Mouse (Mus musculus): ENCODE measurements around the gene Ifnz. TPM values are rescaled to one million over a fixed set of nuclear protein-coding genes. Genes with fewer than 3 reads are reported as not detected.

Gene Ifnz
- not detected for polyA plus RNA-seq (2017; shearing (Covaris generic))

DNA sequence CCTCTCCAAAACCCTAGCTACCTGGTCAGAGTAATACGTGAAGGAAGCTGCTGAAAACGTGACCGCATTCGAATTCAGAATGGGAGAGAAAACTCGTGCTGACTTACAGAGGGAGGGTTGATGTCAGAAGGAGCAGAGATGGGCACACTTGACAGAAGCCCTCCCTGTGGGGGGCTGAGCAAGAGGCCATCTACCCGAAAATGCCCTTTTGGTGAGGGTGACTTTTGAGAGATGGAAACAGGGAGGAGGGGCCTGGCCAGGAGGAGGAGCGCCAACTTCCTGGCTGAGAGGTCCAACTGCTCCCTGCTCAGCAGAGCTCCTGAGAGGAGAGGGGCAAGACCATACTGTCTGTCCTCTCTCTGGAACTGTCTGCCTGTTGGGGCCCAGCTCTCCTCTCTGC is at the start of gene Ifnz:
Gene Ifnz (plus strand): TSS at position 301 of the 400 bp plus-strand sequence.

DNA sequence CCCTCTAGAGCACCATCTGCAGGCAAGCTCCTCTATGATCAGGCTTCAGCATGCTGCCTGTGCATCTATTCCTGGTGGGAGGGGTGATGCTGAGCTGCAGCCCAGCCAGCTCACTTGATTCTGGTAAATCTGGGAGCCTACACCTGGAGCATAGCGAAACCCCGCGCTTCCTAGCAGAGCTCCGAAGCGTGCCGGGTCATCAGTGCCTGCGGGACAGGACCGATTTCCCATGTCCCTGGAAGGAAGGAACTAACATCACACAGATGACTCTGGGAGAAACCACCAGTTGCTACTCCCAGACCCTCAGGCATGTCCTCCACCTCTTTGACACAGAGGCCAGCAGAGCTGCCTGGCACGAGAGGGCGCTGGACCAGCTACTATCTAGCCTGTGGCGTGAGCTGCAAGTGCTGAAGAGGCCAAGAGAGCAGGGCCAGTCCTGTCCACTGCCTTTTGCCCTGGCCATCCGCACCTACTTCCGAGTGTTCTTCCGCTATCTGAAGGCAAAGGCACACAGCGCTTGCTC is 27.1 kb upstream of the Ifnz start, which contains the start of gene Gm13271:
Gene Gm13271 (plus strand): TSS at position 51 of the 523 bp plus-strand sequence.

DNA sequence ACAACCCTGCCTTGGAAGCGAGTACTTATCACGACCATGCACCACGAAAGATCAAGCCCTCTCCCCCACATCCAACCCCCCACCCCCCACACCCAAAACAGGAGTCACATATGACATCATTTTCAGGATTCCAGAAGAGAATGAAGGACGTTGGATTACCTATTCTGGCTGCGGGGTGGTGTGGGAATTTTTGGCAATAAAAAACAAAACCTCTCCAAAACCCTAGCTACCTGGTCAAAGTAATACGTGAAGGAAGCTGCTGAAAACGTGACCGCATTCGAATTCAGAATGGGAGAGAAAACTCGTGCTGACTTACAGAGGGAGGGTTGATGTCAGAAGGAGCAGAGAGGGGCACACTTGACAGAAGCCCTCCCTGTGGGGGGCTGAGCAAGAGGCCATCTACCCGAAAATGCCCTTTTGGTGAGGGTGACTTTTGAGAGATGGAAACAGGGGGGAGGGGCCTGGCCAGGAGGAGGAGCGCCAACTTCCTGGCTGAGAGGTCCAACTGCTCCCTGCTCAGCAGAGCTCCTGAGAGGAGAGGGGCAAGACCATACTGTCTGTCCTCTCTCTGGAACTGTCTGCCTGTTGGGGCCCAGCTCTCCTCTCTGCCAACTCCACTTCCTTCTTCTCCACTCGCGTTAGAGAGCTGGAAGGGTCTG is 22.2 kb upstream of the Ifnz start, which contains the start of gene Gm13283:
Gene Gm13283 (plus strand): TSS at position 510 of the 659 bp plus-strand sequence.

DNA sequence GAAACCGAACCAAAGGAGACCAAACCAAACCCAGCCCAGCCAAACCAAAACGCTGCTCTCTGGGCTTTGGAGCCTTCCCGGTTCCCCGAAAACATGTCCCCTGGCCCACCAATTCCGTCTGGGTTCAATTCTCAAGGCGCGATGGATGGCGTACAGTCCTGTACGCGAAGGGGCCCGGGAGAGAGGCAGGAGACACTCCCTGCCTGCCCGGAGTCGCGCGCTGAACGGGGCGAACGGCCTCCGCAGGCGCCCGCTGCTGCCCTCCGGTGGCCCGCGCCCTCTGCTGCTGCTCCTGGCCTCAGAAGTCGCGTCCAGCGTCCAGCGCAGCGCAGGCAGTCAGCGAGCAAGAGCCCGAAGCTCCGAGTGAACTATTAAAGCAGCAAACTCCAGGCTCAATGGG is 8.4 kb upstream of the Ifnz start, which contains the start of gene Gm13290:
Gene Gm13290 (plus strand): TSS at position 301 of the 400 bp plus-strand sequence.

DNA sequence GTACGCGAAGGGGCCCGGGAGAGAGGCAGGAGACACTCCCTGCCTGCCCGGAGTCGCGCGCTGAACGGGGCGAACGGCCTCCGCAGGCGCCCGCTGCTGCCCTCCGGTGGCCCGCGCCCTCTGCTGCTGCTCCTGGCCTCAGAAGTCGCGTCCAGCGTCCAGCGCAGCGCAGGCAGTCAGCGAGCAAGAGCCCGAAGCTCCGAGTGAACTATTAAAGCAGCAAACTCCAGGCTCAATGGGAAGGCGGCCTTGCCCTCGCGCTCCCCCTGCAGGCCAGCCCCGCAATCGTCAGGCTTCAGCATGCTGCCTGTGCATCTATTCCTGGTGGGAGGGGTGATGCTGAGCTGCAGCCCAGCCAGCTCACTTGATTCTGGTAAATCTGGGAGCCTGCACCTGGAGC is 5.3 kb upstream of the Ifnz start, which contains the start of gene Gm13289:
Gene Gm13289 (plus strand): TSS at position 301 of the 400 bp plus-strand sequence.

DNA sequence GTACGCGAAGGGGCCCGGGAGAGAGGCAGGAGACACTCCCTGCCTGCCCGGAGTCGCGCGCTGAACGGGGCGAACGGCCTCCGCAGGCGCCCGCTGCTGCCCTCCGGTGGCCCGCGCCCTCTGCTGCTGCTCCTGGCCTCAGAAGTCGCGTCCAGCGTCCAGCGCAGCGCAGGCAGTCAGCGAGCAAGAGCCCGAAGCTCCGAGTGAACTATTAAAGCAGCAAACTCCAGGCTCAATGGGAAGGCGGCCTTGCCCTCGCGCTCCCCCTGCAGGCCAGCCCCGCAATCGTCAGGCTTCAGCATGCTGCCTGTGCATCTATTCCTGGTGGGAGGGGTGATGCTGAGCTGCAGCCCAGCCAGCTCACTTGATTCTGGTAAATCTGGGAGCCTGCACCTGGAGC is 2.4 kb upstream of the Ifnz start, which contains the start of gene Gm13272:
Gene Gm13272 (plus strand): TSS at position 301 of the 400 bp plus-strand sequence.

DNA sequence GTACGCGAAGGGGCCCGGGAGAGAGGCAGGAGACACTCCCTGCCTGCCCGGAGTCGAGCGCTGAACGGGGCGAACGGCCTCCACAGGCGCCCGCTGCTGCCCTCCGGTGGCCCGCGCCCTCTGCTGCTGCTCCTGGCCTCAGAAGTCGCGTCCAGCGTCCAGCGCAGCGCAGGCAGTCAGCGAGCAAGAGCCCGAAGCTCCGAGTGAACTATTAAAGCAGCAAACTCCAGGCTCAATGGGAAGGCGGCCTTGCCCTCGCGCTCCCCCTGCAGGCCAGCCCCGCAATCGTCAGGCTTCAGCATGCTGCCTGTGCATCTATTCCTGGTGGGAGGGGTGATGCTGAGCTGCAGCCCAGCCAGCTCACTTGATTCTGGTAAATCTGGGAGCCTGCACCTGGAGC is 3.5 kb downstream of the Ifnz start, which contains the start of gene Gm13276:
Gene Gm13276 (plus strand): TSS at position 301 of the 400 bp plus-strand sequence.

DNA sequence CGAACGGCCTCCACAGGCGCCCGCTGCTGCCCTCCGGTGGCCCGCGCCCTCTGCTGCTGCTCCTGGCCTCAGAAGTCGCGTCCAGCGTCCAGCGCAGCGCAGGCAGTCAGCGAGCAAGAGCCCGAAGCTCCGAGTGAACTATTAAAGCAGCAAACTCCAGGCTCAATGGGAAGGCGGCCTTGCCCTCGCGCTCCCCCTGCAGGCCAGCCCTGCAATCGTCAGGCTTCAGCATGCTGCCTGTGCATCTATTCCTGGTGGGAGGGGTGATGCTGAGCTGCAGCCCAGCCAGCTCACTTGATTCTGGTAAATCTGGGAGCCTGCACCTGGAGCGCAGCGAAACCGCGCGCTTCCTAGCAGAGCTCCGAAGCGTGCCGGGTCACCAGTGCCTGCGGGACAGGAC is 6.5 kb downstream of the Ifnz start, which contains the start of gene Gm13277:
Gene Gm13277 (plus strand): TSS at position 231 of the 400 bp plus-strand sequence.

DNA sequence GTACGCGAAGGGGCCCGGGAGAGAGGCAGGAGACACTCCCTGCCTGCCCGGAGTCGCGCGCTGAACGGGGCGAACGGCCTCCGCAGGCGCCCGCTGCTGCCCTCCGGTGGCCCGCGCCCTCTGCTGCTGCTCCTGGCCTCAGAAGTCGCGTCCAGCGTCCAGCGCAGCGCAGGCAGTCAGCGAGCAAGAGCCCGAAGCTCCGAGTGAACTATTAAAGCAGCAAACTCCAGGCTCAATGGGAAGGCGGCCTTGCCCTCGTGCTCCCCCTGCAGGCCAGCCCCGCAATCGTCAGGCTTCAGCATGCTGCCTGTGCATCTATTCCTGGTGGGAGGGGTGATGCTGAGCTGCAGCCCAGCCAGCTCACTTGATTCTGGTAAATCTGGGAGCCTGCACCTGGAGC is 9.3 kb downstream of the Ifnz start, which contains the start of gene Gm13278:
Gene Gm13278 (plus strand): TSS at position 301 of the 400 bp plus-strand sequence.

DNA sequence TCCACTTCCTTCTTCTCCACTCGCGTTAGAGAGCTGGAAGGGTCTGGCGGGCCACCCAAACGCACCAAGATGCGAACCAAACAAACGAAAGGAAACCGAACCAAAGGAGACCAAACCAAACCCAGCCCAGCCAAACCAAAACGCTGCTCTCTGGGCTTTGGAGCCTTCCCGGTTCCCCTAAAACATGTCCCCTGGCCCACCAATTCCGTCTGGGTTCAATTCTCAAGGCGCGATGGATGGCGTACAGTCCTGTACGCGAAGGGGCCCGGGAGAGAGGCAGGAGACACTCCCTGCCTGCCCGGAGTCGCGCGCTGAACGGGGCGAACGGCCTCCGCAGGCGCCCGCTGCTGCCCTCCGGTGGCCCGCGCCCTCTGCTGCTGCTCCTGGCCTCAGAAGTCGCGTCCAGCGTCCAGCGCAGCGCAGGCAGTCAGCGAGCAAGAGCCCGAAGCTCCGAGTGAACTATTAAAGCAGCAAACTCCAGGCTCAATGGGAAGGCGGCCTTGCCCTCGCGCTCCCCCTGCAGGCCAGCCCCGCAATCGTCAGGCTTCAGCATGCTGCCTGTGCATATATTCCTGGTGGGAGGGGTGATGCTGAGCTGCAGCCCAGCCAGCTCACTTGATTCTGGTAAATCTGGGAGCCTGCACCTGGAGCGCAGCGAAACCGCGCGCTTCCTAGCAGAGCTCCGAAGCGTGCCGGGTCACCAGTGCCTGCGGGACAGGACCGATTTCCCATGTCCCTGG is 12.2 kb downstream of the Ifnz start, which contains the start of gene Gm13275:
Gene Gm13275 (plus strand): TSS at position 552 of the 740 bp plus-strand sequence.

DNA sequence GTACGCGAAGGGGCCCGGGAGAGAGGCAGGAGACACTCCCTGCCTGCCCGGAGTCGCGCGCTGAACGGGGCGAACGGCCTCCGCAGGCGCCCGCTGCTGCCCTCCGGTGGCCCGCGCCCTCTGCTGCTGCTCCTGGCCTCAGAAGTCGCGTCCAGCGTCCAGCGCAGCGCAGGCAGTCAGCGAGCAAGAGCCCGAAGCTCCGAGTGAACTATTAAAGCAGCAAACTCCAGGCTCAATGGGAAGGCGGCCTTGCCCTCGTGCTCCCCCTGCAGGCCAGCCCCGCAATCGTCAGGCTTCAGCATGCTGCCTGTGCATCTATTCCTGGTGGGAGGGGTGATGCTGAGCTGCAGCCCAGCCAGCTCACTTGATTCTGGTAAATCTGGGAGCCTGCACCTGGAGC is 15.2 kb downstream of the Ifnz start, which contains the start of gene Gm13279:
Gene Gm13279 (plus strand): TSS at position 301 of the 400 bp plus-strand sequence.

DNA sequence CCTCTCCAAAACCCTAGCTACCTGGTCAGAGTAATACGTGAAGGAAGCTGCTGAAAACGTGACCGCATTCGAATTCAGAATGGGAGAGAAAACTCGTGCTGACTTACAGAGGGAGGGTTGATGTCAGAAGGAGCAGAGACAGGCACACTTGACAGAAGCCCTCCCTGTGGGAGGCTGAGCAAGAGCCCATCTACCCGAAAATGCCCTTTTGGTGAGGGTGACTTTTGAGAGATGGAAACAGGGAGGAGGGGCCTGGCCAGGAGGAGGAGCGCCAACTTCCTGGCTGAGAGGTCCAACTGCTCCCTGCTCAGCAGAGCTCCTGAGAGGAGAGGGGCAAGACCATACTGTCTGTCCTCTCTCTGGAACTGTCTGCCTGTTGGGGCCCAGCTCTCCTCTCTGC is 17.4 kb downstream of the Ifnz start, which contains the start of gene Gm13285:
Gene Gm13285 (plus strand): TSS at position 301 of the 400 bp plus-strand sequence.

DNA sequence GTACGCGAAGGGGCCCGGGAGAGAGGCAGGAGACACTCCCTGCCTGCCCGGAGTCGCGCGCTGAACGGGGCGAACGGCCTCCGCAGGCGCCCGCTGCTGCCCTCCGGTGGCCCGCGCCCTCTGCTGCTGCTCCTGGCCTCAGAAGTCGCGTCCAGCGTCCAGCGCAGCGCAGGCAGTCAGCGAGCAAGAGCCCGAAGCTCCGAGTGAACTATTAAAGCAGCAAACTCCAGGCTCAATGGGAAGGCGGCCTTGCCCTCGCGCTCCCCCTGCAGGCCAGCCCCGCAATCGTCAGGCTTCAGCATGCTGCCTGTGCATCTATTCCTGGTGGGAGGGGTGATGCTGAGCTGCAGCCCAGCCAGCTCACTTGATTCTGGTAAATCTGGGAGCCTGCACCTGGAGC is 21.0 kb downstream of the Ifnz start, which contains the start of gene Gm13287:
Gene Gm13287 (plus strand): TSS at position 301 of the 400 bp plus-strand sequence.

DNA sequence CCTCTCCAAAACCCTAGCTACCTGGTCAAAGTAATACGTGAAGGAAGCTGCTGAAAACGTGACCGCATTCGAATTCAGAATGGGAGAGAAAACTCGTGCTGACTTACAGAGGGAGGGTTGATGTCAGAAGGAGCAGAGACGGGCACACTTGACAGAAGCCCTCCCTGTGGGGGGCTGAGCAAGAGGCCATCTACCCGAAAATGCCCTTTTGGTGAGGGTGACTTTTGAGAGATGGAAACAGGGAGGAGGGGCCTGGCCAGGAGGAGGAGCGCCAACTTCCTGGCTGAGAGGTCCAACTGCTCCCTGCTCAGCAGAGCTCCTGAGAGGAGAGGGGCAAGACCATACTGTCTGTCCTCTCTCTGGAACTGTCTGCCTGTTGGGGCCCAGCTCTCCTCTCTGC is 23.3 kb downstream of the Ifnz start, which contains the start of gene Gm13288:
Gene Gm13288 (plus strand): TSS at position 301 of the 400 bp plus-strand sequence.

DNA sequence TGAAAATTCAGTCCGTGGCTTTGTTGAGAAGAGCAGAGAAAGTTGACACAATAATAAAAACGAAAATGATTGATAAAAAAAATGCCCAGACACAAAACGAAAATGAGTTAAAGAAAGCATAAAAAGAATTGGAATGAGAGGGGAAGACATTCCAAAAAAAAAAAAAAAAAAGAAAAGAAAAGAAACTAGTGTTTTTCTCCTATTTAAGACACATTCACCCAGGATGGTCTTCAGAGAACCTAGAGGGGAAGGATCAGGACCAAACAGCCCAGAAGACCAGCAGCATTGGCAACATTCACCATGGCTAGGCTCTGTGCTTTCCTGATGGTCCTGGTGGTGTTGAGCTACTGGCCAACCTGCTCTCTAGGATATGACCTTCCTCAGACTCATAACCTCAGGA is 34.0 kb downstream of the Ifnz start, which contains the start of gene Ifna7:
Gene Ifna7 (plus strand): TSS at position 301 of the 400 bp plus-strand sequence.

DNA sequence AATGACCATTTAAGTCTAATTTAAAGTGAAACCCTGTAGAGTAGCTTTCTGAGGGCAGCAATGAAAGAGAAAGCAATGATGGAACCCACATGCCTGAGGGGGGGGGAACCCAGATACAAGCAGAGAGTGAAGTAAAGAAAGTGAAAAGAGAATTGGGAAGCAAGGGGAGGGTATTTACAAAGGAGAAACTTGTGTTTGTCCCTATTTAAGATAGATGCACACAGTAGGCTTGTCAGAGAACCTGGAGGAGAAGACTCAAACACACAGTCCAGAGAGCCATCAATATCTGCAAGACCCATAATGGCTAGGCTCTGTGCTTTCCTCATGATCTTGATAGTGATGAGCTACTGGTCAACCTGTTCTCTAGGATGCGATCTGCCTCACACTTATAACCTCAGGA is 37.7 kb downstream of the Ifnz start, which contains the start of gene Ifna11:
Gene Ifna11 (plus strand): TSS at position 301 of the 400 bp plus-strand sequence.

DNA sequence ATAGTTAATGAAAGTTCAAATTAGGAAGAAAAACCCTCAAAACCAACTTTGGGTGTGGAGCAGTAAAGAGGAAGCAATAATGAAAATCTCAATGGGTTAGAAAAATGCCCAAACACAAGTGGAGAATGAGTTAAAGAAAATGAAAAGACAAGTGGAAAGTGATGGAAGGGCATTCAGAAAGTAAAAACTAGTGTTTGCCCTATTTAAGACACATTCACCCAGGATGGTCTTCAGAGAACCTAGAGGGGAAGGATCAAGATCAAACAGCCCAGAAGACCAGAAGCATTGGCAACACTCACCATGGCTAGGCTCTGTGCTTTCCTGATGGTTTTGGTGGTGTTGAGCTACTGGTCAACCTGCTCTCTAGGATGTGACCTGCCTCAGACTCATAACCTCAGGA is 45.2 kb downstream of the Ifnz start, which contains the start of gene Ifna6:
Gene Ifna6 (plus strand): TSS at position 301 of the 400 bp plus-strand sequence.

Other genes with a start within 250 kb of the Ifnz start
- not detected for gene Ifna15, start 223.9 kb upstream of the Ifnz start, polyA plus RNA-seq (2017; shearing (Covaris generic))
- not detected for gene Ifna14, start 210.3 kb upstream of the Ifnz start, polyA plus RNA-seq (2017; shearing (Covaris generic))
- gene Ifna9, start 189.7 kb upstream of the Ifnz start, polyA plus RNA-seq (2017; shearing (Covaris generic)): not detected
- gene Ifna12, start 178.8 kb upstream of the Ifnz start, polyA plus RNA-seq (2017; shearing (Covaris generic)): not detected
- not detected for gene C87499, start 147.7 kb upstream of the Ifnz start, polyA plus RNA-seq (2017; shearing (Covaris generic))
- not detected for gene Ifna13, start 137.7 kb upstream of the Ifnz start, polyA plus RNA-seq (2017; shearing (Covaris generic))
- gene Ifna16, start 105.2 kb upstream of the Ifnz start, polyA plus RNA-seq (2017; shearing (Covaris generic)): not detected
- not detected for gene Ifna2, start 98.2 kb upstream of the Ifnz start, polyA plus RNA-seq (2017; shearing (Covaris generic))
- 0.45 TPM for gene Ifnab, start 90.8 kb upstream of the Ifnz start, polyA plus RNA-seq (2017; shearing (Covaris generic))
- gene Gm26566, start 60.3 kb upstream of the Ifnz start, polyA plus RNA-seq (2017; shearing (Covaris generic)): 1.4 TPM
- 27.2 TPM for gene Klhl9, start 59.7 kb upstream of the Ifnz start, polyA plus RNA-seq (2017; shearing (Covaris generic))
- gene Gm13271, start 27.3 kb upstream of the Ifnz start, polyA plus RNA-seq (2017; shearing (Covaris generic)): not detected
- 0.36 TPM for gene Gm13283, start 22.0 kb upstream of the Ifnz start, polyA plus RNA-seq (2017; shearing (Covaris generic))
- not detected for gene Gm13290, start 8.3 kb upstream of the Ifnz start, polyA plus RNA-seq (2017; shearing (Covaris generic))
- not detected for gene Gm13289, start 5.2 kb upstream of the Ifnz start, polyA plus RNA-seq (2017; shearing (Covaris generic))
- not detected for gene Gm13272, start 2.3 kb upstream of the Ifnz start, polyA plus RNA-seq (2017; shearing (Covaris generic))
- not detected for gene Gm13276, start 3.6 kb downstream of the Ifnz start, polyA plus RNA-seq (2017; shearing (Covaris generic))
- not detected for gene Gm13277, start 6.5 kb downstream of the Ifnz start, polyA plus RNA-seq (2017; shearing (Covaris generic))
- not detected for gene Gm13278, start 9.4 kb downstream of the Ifnz start, polyA plus RNA-seq (2017; shearing (Covaris generic))
- gene Gm13275, start 12.4 kb downstream of the Ifnz start, polyA plus RNA-seq (2017; shearing (Covaris generic)): not detected
- gene Gm13279, start 15.3 kb downstream of the Ifnz start, polyA plus RNA-seq (2017; shearing (Covaris generic)): not detected
- not detected for gene Gm13285, start 17.5 kb downstream of the Ifnz start, polyA plus RNA-seq (2017; shearing (Covaris generic))
- not detected for gene Gm13287, start 21.1 kb downstream of the Ifnz start, polyA plus RNA-seq (2017; shearing (Covaris generic))
- 0.19 TPM for gene Gm13288, start 23.4 kb downstream of the Ifnz start, polyA plus RNA-seq (2017; shearing (Covaris generic))
- gene Ifna7, start 34.1 kb downstream of the Ifnz start, polyA plus RNA-seq (2017; shearing (Covaris generic)): not detected
- gene Ifna11, start 37.8 kb downstream of the Ifnz start, polyA plus RNA-seq (2017; shearing (Covaris generic)): not detected
- not detected for gene Ifna6, start 45.3 kb downstream of the Ifnz start, polyA plus RNA-seq (2017; shearing (Covaris generic))
- gene Ifna5, start 53.4 kb downstream of the Ifnz start, polyA plus RNA-seq (2017; shearing (Covaris generic)): not detected
- not detected for gene Ifna4, start 59.7 kb downstream of the Ifnz start, polyA plus RNA-seq (2017; shearing (Covaris generic))
- gene Ifna1, start 68.0 kb downstream of the Ifnz start, polyA plus RNA-seq (2017; shearing (Covaris generic)): not detected
- not detected for gene Ifne, start 98.1 kb downstream of the Ifnz start, polyA plus RNA-seq (2017; shearing (Covaris generic))

All from naive thymus-derived CD4-positive, alpha-beta T cell, adult 5 months (primary cell).